Mouse (Mus musculus): ENCODE data around the gene Angptl3. TPM values are rescaled to one million over a fixed set of nuclear protein-coding genes. Genes with fewer than 3 reads are reported as not detected.

The Angptl3 gene
- polyA plus RNA-seq (2014; fragmentation: Nextera tagmentation; extraction: Ambion mirVana): 1.9 TPM in 2 replicates

- WGBS: 80% methylated on average over 2 of the region's 2 CpGs
- no peaks in the 10 kb centered on the region for H3K27me3 ChIP-seq (ENCODE audit: control insufficient read depth, insufficient read depth, low read length)
- DNase-seq (ENCODE audit: low spot score) (no peak), ATAC-seq (replicated peaks; ENCODE audit: low FRiP score) (no peak)
- no peak within 1 kb of the TSS for H3K4me3 ChIP-seq (ENCODE audit: low read depth, low read length)
- no peaks in the 10 kb centered on the region for H3K9me3 ChIP-seq (ENCODE audit: control insufficient read depth, low read length)
- H3K27ac ChIP-seq (ENCODE audit: low read depth, low read length): no peak within 1 kb of the TSS
- H3K4me1 ChIP-seq (replicated peaks; ENCODE audit: control insufficient read depth, insufficient read depth, low read length): no peaks in the 10 kb centered on the region
- H3K36me3 ChIP-seq (ENCODE audit: control insufficient read depth, insufficient read depth, low read length): no peaks in the 10 kb centered on the region
- no peak within 1 kb of the TSS for H3K9ac ChIP-seq (ENCODE audit: low read length)
- no peak within 1 kb of the TSS for H3K4me2 ChIP-seq (ENCODE audit: low read depth, low read length, severe bottlenecking)
These were observed at the start of gene Angptl3 for GRCm38 (mm10) chr4:99030686-99031085. TSS of gene Angptl3 (plus strand) at chr4:99030954.

DNA sequence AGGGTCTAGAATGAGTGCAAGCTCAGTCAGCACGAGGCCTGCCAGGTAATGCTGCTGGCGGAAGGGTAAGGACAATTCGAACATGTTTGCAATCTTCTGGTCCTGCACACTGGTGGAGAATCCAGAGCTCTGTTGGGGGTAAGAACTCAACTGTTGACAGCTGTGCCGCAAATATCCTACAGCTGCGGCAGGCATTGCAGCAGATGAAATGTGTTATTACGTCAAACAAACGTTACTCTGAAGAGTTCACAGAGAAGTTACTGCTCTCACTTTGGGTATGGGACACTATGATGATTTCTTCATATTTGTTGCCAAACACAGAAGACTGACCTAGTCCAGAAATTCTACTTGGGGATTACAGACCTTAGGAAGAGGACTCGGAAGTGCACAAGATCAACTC, 46.1 kb upstream of the Angptl3 start:
- ATAC-seq (replicated peaks; ENCODE audit: low FRiP score) (no peak), DNase-seq (ENCODE audit: low spot score) (no peak)
- Histone ChIP-seq H3K9me3 (ENCODE audit: control insufficient read depth, low read length) (no peaks in the 10 kb centered on the region), H3K27me3 (ENCODE audit: control insufficient read depth, insufficient read depth, low read length) (no peaks in the 10 kb centered on the region), H3K9ac (ENCODE audit: low read length) (no peak overlapping the region), H3K4me2 (ENCODE audit: low read depth, low read length, severe bottlenecking) (no peak overlapping the region), H3K4me1 (replicated peaks; ENCODE audit: control insufficient read depth, insufficient read depth, low read length) (no peaks in the 10 kb centered on the region), H3K36me3 (ENCODE audit: control insufficient read depth, insufficient read depth, low read length) (peaks cover 8% of the 10 kb centered on the region; the same call in 1 of the 2 replicates), H3K27ac (ENCODE audit: low read depth, low read length) (no peak overlapping the region), H3K4me3 (ENCODE audit: low read depth, low read length) (no peak overlapping the region)
- 91% methylated on average over 8 of the region's 8 CpGs for WGBS

DNA sequence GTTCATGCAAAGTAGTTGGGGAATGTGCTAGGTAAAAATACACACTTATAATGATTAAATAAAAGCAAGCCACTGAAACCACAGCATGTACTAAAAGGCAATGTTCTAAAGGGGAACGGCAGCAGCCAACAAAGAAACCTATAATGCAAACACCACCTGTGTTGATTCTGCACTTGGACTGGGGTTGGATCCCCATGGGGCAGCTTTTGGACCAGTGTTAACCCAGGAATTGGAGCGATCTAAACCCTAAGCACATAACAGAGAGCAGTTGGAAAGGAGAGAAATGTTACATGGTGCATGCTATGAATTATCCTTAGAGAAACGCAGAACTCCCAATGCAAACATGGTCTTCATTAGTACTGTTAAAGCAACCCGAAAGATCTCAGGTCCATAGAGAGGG, 37.3 kb upstream of the Angptl3 start:
- DNase-seq (ENCODE audit: low spot score) (no peak), ATAC-seq (replicated peaks; ENCODE audit: low FRiP score) (no peak)
- H3K27me3 ChIP-seq (ENCODE audit: control insufficient read depth, insufficient read depth, low read length): no peaks in the 10 kb centered on the region
- no peaks in the 10 kb centered on the region for H3K4me1 ChIP-seq (replicated peaks; ENCODE audit: control insufficient read depth, insufficient read depth, low read length)
- H3K27ac ChIP-seq (ENCODE audit: low read depth, low read length): no peak overlapping the region
- H3K36me3 ChIP-seq (ENCODE audit: control insufficient read depth, insufficient read depth, low read length): no peaks in the 10 kb centered on the region; the same call in 1 of the 2 replicates
- no peak overlapping the region for H3K9ac ChIP-seq (ENCODE audit: low read length)
- no peak overlapping the region for H3K4me2 ChIP-seq (ENCODE audit: low read depth, low read length, severe bottlenecking)
- H3K9me3 ChIP-seq (ENCODE audit: control insufficient read depth, low read length): no peaks in the 10 kb centered on the region
- no peak overlapping the region for H3K4me3 ChIP-seq (ENCODE audit: low read depth, low read length)
- 91% methylated on average over 4 of the region's 4 CpGs for WGBS

DNA sequence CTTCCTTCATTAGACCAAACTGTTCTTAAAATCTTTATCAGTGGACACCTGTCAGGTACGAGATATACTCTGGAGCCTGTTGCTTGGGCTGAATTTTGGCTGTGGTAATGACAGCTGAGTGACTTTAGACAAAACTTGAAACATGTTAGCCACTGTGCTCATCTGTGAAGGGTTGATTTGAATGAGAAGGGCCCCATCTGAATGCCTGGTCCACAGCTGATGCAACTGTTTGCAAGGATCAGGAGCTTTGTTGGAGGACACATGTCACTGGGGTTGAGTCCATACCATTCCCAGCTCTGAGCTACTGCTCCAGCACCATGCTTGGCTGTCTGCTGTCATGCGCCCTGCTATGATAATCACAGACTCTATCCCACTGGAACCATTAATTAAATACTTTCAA, 25.2 kb upstream of the Angptl3 start:
- Histone ChIP-seq H3K9ac (ENCODE audit: low read length) (no peak overlapping the region), H3K27me3 (ENCODE audit: control insufficient read depth, insufficient read depth, low read length) (no peaks in the 10 kb centered on the region), H3K36me3 (ENCODE audit: control insufficient read depth, insufficient read depth, low read length) (peaks cover 2% of the 10 kb centered on the region; the same call in 1 of the 2 replicates), H3K4me1 (replicated peaks; ENCODE audit: control insufficient read depth, insufficient read depth, low read length) (no peaks in the 10 kb centered on the region), H3K4me3 (ENCODE audit: low read depth, low read length) (no peak overlapping the region), H3K27ac (ENCODE audit: low read depth, low read length) (no peak overlapping the region), H3K9me3 (ENCODE audit: control insufficient read depth, low read length) (no peaks in the 10 kb centered on the region), H3K4me2 (ENCODE audit: low read depth, low read length, severe bottlenecking) (no peak overlapping the region)
- ATAC-seq (replicated peaks; ENCODE audit: low FRiP score) (no peak), DNase-seq (ENCODE audit: low spot score) (no peak)
- WGBS: 91% methylated on average over 2 of the region's 2 CpGs

- Histone ChIP-seq H3K4me1 (replicated peaks; ENCODE audit: control insufficient read depth, insufficient read depth, low read length) (no peaks in the 10 kb centered on the region), H3K4me2 (ENCODE audit: low read depth, low read length, severe bottlenecking) (no peak overlapping the region), H3K9ac (ENCODE audit: low read length) (no peak overlapping the region), H3K27ac (ENCODE audit: low read depth, low read length) (no peak overlapping the region), H3K27me3 (ENCODE audit: control insufficient read depth, insufficient read depth, low read length) (no peaks in the 10 kb centered on the region), H3K9me3 (ENCODE audit: control insufficient read depth, low read length) (no peaks in the 10 kb centered on the region), H3K36me3 (ENCODE audit: control insufficient read depth, insufficient read depth, low read length) (peaks cover 2% of the 10 kb centered on the region), H3K4me3 (ENCODE audit: low read depth, low read length) (no peak overlapping the region)
- DNase-seq (ENCODE audit: low spot score) (no peak), ATAC-seq (replicated peaks; ENCODE audit: low FRiP score) (no peak)
- 89% methylated on average over 2 of the region's 2 CpGs for WGBS
These were observed 24.4 kb upstream of the Angptl3 start for GRCm38 (mm10) chr4:99006319-99006718.

GRCm38 (mm10) chr4:99011039-99011438, 19.7 kb upstream of the Angptl3 start:
- 88% methylated on average over 4 of the region's 4 CpGs for WGBS
- no peak for ATAC-seq (replicated peaks; ENCODE audit: low FRiP score)

DNA sequence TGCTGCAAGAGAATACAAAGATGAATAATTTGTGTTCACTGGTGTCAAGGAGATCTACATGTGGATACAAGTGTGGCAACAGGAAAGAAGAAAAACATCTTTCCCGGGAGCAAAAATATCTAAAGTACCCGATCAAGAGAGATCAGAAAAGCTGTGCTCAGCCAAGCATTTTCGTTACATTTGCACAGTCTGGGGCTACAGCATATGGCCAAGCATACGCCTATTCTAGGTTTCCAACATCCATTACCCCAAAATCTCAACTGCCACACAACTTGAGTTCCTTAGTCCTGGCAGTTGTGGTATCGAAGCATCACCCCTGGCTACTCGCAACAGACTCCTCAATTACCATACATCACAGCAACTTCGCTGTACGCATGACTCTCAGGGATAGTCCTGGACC, 8.5 kb upstream of the Angptl3 start:
- Histone ChIP-seq H3K27me3 (ENCODE audit: control insufficient read depth, insufficient read depth, low read length) (no peaks in the 10 kb centered on the region), H3K9me3 (ENCODE audit: control insufficient read depth, low read length) (no peaks in the 10 kb centered on the region), H3K4me2 (ENCODE audit: low read depth, low read length, severe bottlenecking) (no peak overlapping the region), H3K4me3 (ENCODE audit: low read depth, low read length) (no peak overlapping the region), H3K9ac (ENCODE audit: low read length) (no peak overlapping the region), H3K36me3 (ENCODE audit: control insufficient read depth, insufficient read depth, low read length) (no peaks in the 10 kb centered on the region), H3K27ac (ENCODE audit: low read depth, low read length) (no peak overlapping the region), H3K4me1 (replicated peaks; ENCODE audit: control insufficient read depth, insufficient read depth, low read length) (no peaks in the 10 kb centered on the region)
- ATAC-seq (replicated peaks; ENCODE audit: low FRiP score) (no peak), DNase-seq (ENCODE audit: low spot score) (no peak)
- WGBS: 94% methylated on average over 8 of the region's 8 CpGs

More at GRCm38 (mm10) chr4:99011039-99011438, 19.7 kb upstream of the Angptl3 start:
- Histone ChIP-seq H3K4me2 (ENCODE audit: low read depth, low read length, severe bottlenecking) (no peak overlapping the region), H3K27ac (ENCODE audit: low read depth, low read length) (no peak overlapping the region), H3K4me3 (ENCODE audit: low read depth, low read length) (no peak overlapping the region), H3K9me3 (ENCODE audit: control insufficient read depth, low read length) (no peaks in the 10 kb centered on the region), H3K9ac (ENCODE audit: low read length) (no peak overlapping the region), H3K27me3 (ENCODE audit: control insufficient read depth, insufficient read depth, low read length) (no peaks in the 10 kb centered on the region), H3K36me3 (ENCODE audit: control insufficient read depth, insufficient read depth, low read length) (peaks cover 2% of the 10 kb centered on the region), H3K4me1 (replicated peaks; ENCODE audit: control insufficient read depth, insufficient read depth, low read length) (no peaks in the 10 kb centered on the region)
- DNase-seq (ENCODE audit: low spot score): no peak

DNA sequence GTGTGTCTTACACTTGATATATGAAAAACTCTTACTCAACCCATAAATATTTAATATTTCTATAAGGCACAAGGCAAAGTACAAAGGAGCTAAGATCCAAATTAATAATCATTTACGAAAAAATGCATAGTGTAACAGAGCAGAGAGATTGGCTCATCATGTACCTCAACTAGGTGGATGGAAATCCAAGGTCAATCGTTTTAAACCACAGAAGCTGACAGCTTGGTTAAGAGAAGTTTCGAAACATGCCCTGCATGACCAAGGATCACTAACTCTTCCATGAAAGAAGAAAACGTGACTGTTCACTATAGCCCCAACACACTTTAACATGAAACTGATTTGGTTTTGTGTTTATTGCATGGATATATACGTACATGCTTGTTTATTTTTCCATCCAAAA, 2.4 kb upstream of the Angptl3 start:
- Histone ChIP-seq H3K36me3 (ENCODE audit: control insufficient read depth, insufficient read depth, low read length) (no peaks in the 10 kb centered on the region), H3K27me3 (ENCODE audit: control insufficient read depth, insufficient read depth, low read length) (no peaks in the 10 kb centered on the region), H3K4me1 (replicated peaks; ENCODE audit: control insufficient read depth, insufficient read depth, low read length) (no peaks in the 10 kb centered on the region), H3K9ac (ENCODE audit: low read length) (no peak overlapping the region), H3K27ac (ENCODE audit: low read depth, low read length) (no peak overlapping the region), H3K4me3 (ENCODE audit: low read depth, low read length) (no peak overlapping the region), H3K4me2 (ENCODE audit: low read depth, low read length, severe bottlenecking) (no peak overlapping the region), H3K9me3 (ENCODE audit: control insufficient read depth, low read length) (no peaks in the 10 kb centered on the region)
- ATAC-seq (replicated peaks; ENCODE audit: low FRiP score) (no peak), DNase-seq (ENCODE audit: low spot score) (no peak)
- 94% methylated on average over 5 of the region's 5 CpGs for WGBS

DNA sequence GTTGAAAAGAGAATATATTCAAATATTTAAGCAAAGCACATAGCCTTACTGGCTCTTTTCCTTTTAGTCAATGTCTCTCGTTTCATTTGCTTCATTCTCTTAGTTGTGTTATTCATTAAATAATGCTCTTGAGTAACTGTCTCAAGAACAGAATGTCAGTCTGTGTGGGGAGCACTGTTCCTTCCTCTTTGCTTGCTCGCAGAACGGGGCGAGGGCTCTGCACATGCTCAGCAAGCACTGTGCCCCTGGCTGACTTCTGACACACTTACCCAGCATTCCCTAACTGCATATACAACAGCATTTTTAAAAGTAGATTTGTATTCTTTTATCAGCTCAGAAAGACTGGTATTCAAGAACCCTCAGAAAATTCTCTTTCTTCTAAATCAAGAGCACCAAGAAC, 2.2 kb downstream of the Angptl3 start:
- no peak for ATAC-seq (replicated peaks; ENCODE audit: low FRiP score)
- Histone ChIP-seq H3K4me1 (replicated peaks; ENCODE audit: control insufficient read depth, insufficient read depth, low read length) (no peaks in the 10 kb centered on the region), H3K27ac (ENCODE audit: low read depth, low read length) (no peak overlapping the region), H3K4me2 (ENCODE audit: low read depth, low read length, severe bottlenecking) (no peak overlapping the region), H3K9ac (ENCODE audit: low read length) (no peak overlapping the region), H3K9me3 (ENCODE audit: control insufficient read depth, low read length) (no peaks in the 10 kb centered on the region), H3K4me3 (ENCODE audit: low read depth, low read length) (no peak overlapping the region), H3K36me3 (ENCODE audit: control insufficient read depth, insufficient read depth, low read length) (no peaks in the 10 kb centered on the region), H3K27me3 (ENCODE audit: control insufficient read depth, insufficient read depth, low read length) (no peaks in the 10 kb centered on the region)
- WGBS: 91% methylated on average over 4 of the region's 4 CpGs
- DNase-seq (ENCODE audit: low spot score): no peak

Measured in forebrain, embryonic 11.5 days (tissue).